Mouse (Mus musculus): ENCODE measurements around the gene Dcaf1. TPM values are rescaled to one million over a fixed set of nuclear protein-coding genes. Genes with fewer than 3 reads are reported as not detected.

Dcaf1 gene
- total RNA-seq, 2 experiments from 2014 or later = 24.4 to 28.8 TPM

- DNase-seq (ENCODE audit: low spot score in 2 of 2) = peak in 1 of 2 experiments; percentile 51
These were observed 82.1 kb downstream of the Dcaf1 start for GRCm38 (mm10) chr9:106903791-106904134.

GRCm38 (mm10) chr9:106906597-106906996, 84.9 kb downstream of the Dcaf1 start:
- no peak for DNase-seq (ENCODE audit: low spot score in 2 of 2)

DNA sequence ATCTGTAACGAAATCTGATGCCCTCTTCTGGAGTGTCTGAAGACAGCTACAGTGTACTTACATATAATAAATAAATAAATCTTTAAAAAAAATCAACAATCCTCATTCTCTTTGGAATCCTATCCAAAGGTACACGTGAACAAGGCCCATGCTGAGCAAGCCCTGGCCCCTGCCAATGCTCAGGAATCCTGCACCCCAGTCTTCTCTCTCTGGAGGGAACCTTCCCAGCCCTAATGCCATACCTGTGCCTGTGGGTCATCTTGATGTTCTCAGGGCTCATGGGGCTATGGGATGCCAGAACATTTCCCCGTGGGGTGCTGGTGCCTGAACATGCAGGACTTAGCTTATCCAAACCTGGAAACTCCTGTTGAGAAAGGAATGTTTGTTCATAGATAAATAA, 86.5 kb downstream of the Dcaf1 start:
- DNase-seq (ENCODE audit: low spot score in 2 of 2) = no peak

- no peak for DNase-seq (ENCODE audit: low spot score in 2 of 2)
These were observed 87.0 kb downstream of the Dcaf1 start for GRCm38 (mm10) chr9:106908715-106909114.

- DNase-seq (ENCODE audit: low spot score in 2 of 2) = no peak
These were observed 90.0 kb downstream of the Dcaf1 start for GRCm38 (mm10) chr9:106911624-106912023.

DNA sequence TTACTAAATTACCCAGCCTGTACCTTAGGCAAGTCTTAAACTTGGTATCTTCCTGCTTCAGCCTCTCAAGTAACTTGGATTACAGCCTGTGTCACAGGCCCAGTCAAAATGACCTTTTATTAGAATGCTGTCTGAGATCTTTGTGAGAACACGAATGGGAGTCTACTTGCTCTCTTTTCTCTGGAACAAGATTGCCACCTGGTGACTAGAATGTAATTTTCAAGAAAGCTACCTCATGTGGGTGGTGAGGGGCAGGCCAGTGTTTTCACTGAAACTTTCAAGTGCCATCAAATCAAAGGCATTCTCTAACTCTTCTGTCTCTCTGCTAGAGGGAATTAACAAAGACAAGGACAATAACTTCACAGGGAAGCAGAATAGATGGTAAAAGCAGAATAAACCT, 92.1 kb downstream of the Dcaf1 start:
- DNase-seq (ENCODE audit: low spot score in 2 of 2) = no peak

DNA sequence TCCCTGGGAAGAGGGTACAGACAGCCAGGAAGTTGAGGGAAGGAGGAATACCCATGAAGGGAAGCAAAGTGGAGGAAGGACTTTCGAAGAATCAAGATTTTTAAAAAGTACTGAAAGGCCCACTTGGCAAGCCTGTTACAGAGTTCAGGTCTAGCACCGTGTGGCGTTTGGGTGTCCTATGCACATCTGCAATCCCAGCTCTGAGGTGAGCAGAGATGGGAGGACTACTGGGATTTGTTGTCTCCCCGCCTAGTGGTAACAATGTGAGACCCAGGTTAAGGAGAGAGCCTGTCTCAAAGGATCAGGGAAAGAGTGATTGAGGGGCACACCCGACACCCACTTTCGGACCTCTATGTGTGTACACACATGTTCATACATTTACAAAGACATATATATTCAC, 93.2 kb downstream of the Dcaf1 start:
- DNase-seq (ENCODE audit: low spot score in 2 of 2) = no peak

Other genes with a start within 250 kb of the Dcaf1 start
- gene Iqcf6, start 195.3 kb upstream of the Dcaf1 start, total RNA-seq (2021) = not detected
- 10 to 100 TPM; 37.1 to 38.3 TPM for gene Grm2, start 165.8 kb upstream of the Dcaf1 start, total RNA-seq (2021)
- gene Tex264, start 135.9 kb upstream of the Dcaf1 start, total RNA-seq (2021) = 10 to 100 TPM; 85.3 to 91.6 TPM
- 10 to 100 TPM; 20.8 to 21.3 TPM for gene Rad54l2, start 32.7 kb upstream of the Dcaf1 start, total RNA-seq (2021)
- gene Rbm15b, start 65.6 kb downstream of the Dcaf1 start, total RNA-seq (2021) = 10 to 100 TPM; 58.3 to 61.2 TPM
- gene Manf, start 70.1 kb downstream of the Dcaf1 start, total RNA-seq (2021) = 100 to 1,000 TPM; 101 to 116 TPM